Mouse (Mus musculus): Measurements from ENCODE around the gene Fbxo2. TPM values are rescaled to one million over a fixed set of nuclear protein-coding genes. Genes with fewer than 3 reads are reported as not detected.
"Not testable (repeated sequence)": the region's sequence is repeated elsewhere in the genome, so short reads cannot be mapped to it uniquely, and the experiment has no call there.

Gene Fbxo2
- polyA plus RNA-seq, 1 experiment from 2014 or later = 5.5 TPM

- WGBS = 8% methylated on average over 17 of the region's 17 CpGs
- peaks cover 92% of the 10 kb centered on the region for H3K27me3 ChIP-seq
- H3K4me2 ChIP-seq (replicated peaks) = no peak overlapping the region
- H3K27ac ChIP-seq = no peak overlapping the region
- ATAC-seq (ENCODE audit: low FRiP score, low read depth) = no peak
- no peak overlapping the region for H3K9ac ChIP-seq
- H3K4me3 ChIP-seq = no peak overlapping the region
- H3K4me1 ChIP-seq = peaks cover 37% of the 10 kb centered on the region
- H3K36me3 ChIP-seq = no peaks in the 10 kb centered on the region
- no peaks in the 10 kb centered on the region for H3K9me3 ChIP-seq
Measured at GRCm38 (mm10) chr4:148165551-148165950, 5.1 kb downstream of the Fbxo2 start.

GRCm38 (mm10) chr4:148166431-148166830 lies 6.0 kb downstream of the Fbxo2 start:
- H3K9me3 ChIP-seq = no peaks in the 10 kb centered on the region
- ATAC-seq (ENCODE audit: low FRiP score, low read depth) = no peak
- 0 out of 2 replicates have a peak overlapping the region, but pooled peaks have one; percentile 19 for H3K4me3 ChIP-seq
- 5% methylated on average over 10 of the region's 10 CpGs for WGBS
- H3K36me3 ChIP-seq = no peaks in the 10 kb centered on the region
- no peak overlapping the region for H3K27ac ChIP-seq
- H3K27me3 ChIP-seq = peaks cover 90% of the 10 kb centered on the region
- H3K4me1 ChIP-seq = peaks cover 28% of the 10 kb centered on the region
- H3K9ac ChIP-seq = peak overlapping the region; percentile 25; the same call in 1 of the 2 replicates
- H3K4me2 ChIP-seq (replicated peaks) = peak overlapping the region; percentile 44

- Histone ChIP-seq H3K27ac (no peak overlapping the region), H3K9me3 (no peaks in the 10 kb centered on the region), H3K4me3 (0 out of 2 replicates have a peak overlapping the region, but pooled peaks have one; percentile 19), H3K9ac (no peak overlapping the region), H3K27me3 (peaks cover 90% of the 10 kb centered on the region), H3K4me2 (replicated peaks) (peak overlapping the region; percentile 44), H3K36me3 (no peaks in the 10 kb centered on the region), H3K4me1 (peaks cover 28% of the 10 kb centered on the region)
- 20% methylated on average over 4 of the region's 4 CpGs for whole genome bisulfite sequencing
- no peak for ATAC-seq (ENCODE audit: low FRiP score, low read depth)
Measured at GRCm38 (mm10) chr4:148166986-148167385, 6.6 kb downstream of the Fbxo2 start.

GRCm38 (mm10) chr4:148168287-148168686 lies 7.9 kb downstream of the Fbxo2 start:
- H3K27me3 ChIP-seq = peaks cover 90% of the 10 kb centered on the region
- H3K9me3 ChIP-seq = no peaks in the 10 kb centered on the region
- WGBS = 23% methylated on average over 7 of the region's 7 CpGs
- ATAC-seq (ENCODE audit: low FRiP score, low read depth) = no peak
- H3K9ac ChIP-seq = no peak overlapping the region
- H3K4me2 ChIP-seq (replicated peaks) = no peak overlapping the region
- H3K36me3 ChIP-seq = no peaks in the 10 kb centered on the region
- H3K4me1 ChIP-seq = peaks cover 28% of the 10 kb centered on the region
- no peak overlapping the region for H3K4me3 ChIP-seq
- H3K27ac ChIP-seq = no peak overlapping the region

GRCm38 (mm10) chr4:148169586-148169985 lies 9.2 kb downstream of the Fbxo2 start:
- 21% methylated on average over 15 of the region's 15 CpGs for WGBS
- no peak for ATAC-seq (ENCODE audit: low FRiP score, low read depth)

GRCm38 (mm10) chr4:148170842-148171241 lies 10.4 kb downstream of the Fbxo2 start:
- Histone ChIP-seq H3K27ac (no peak overlapping the region), H3K36me3 (no peaks in the 10 kb centered on the region), H3K9me3 (no peaks in the 10 kb centered on the region), H3K4me1 (peaks cover 18% of the 10 kb centered on the region), H3K27me3 (peaks cover 90% of the 10 kb centered on the region), H3K4me2 (replicated peaks) (no peak overlapping the region), H3K9ac (no peak overlapping the region), H3K4me3 (no peak overlapping the region)
- ATAC-seq (ENCODE audit: low FRiP score, low read depth) = no peak
- WGBS = 0% methylated on average over 2 of the region's 2 CpGs

More at GRCm38 (mm10) chr4:148169586-148169985, 9.2 kb downstream of the Fbxo2 start:
- no peak overlapping the region for H3K4me3 ChIP-seq
- H3K9me3 ChIP-seq = no peaks in the 10 kb centered on the region
- no peaks in the 10 kb centered on the region for H3K36me3 ChIP-seq
- peaks cover 27% of the 10 kb centered on the region for H3K4me1 ChIP-seq
- no peak overlapping the region for H3K9ac ChIP-seq
- no peak overlapping the region for H3K27ac ChIP-seq
- no peak overlapping the region for H3K4me2 ChIP-seq (replicated peaks)
- peaks cover 90% of the 10 kb centered on the region for H3K27me3 ChIP-seq

GRCm38 (mm10) chr4:148171261-148171660 lies 10.8 kb downstream of the Fbxo2 start:
- WGBS = 55% methylated on average over 3 of the region's 3 CpGs
- Histone ChIP-seq H3K4me1 (peaks cover 14% of the 10 kb centered on the region), H3K4me3 (no peak overlapping the region), H3K9ac (no peak overlapping the region), H3K36me3 (no peaks in the 10 kb centered on the region), H3K9me3 (no peaks in the 10 kb centered on the region), H3K4me2 (replicated peaks) (no peak overlapping the region), H3K27ac (no peak overlapping the region), H3K27me3 (peaks cover 90% of the 10 kb centered on the region)
- no peak for ATAC-seq (ENCODE audit: low FRiP score, low read depth)

GRCm38 (mm10) chr4:148173811-148174494 lies 13.5 kb downstream of the Fbxo2 start:
- WGBS = under 1% methylated on average over 30 of the region's 30 CpGs
- peak overlapping the region; percentile 45 for H3K4me2 ChIP-seq (replicated peaks)

GRCm38 (mm10) chr4:148174495-148174862 lies 14.1 kb downstream of the Fbxo2 start:
- H3K4me3 ChIP-seq = no peak overlapping the region
- peaks cover 93% of the 10 kb centered on the region for H3K27me3 ChIP-seq
- H3K9ac ChIP-seq = no peak overlapping the region
- H3K27ac ChIP-seq = no peak overlapping the region
- H3K9me3 ChIP-seq = no peaks in the 10 kb centered on the region
- peaks cover 7% of the 10 kb centered on the region for H3K4me1 ChIP-seq
- 16% methylated on average over 12 of the region's 12 CpGs for WGBS
- ATAC-seq (ENCODE audit: low FRiP score, low read depth) = no peak
- H3K36me3 ChIP-seq = no peaks in the 10 kb centered on the region
- peak overlapping the region; percentile 45; the same call in 1 of the 2 replicates for H3K4me2 ChIP-seq (replicated peaks)

More at GRCm38 (mm10) chr4:148173811-148174494, 13.5 kb downstream of the Fbxo2 start:
- H3K4me1 ChIP-seq = peaks cover 7% of the 10 kb centered on the region
- peaks cover 91% of the 10 kb centered on the region for H3K27me3 ChIP-seq
- no peaks in the 10 kb centered on the region for H3K9me3 ChIP-seq
- no peaks in the 10 kb centered on the region for H3K36me3 ChIP-seq
- ATAC-seq (ENCODE audit: low FRiP score, low read depth) = no peak
- no peak overlapping the region; the same call in 1 of the 2 replicates for H3K9ac ChIP-seq
- H3K4me3 ChIP-seq = peak overlapping the region; percentile 22
- no peak overlapping the region for H3K27ac ChIP-seq

GRCm38 (mm10) chr4:148176603-148177002 lies 16.2 kb downstream of the Fbxo2 start:
- H3K27me3 ChIP-seq = peaks cover 77% of the 10 kb centered on the region
- WGBS = 72% methylated on average over 5 of the region's 6 CpGs

GRCm38 (mm10) chr4:148177716-148178115 lies 17.3 kb downstream of the Fbxo2 start:
- Histone ChIP-seq H3K9me3 (no peaks in the 10 kb centered on the region), H3K27me3 (peaks cover 69% of the 10 kb centered on the region), H3K4me3 (no peak overlapping the region), H3K9ac (no peak overlapping the region), H3K4me2 (replicated peaks) (no peak overlapping the region), H3K4me1 (peaks cover 7% of the 10 kb centered on the region), H3K36me3 (no peaks in the 10 kb centered on the region), H3K27ac (no peak overlapping the region)
- ATAC-seq (ENCODE audit: low FRiP score, low read depth) = no peak

More at GRCm38 (mm10) chr4:148176603-148177002, 16.2 kb downstream of the Fbxo2 start:
- H3K4me2 ChIP-seq (replicated peaks); H3K4me3 ChIP-seq; H3K27ac ChIP-seq; H3K9ac ChIP-seq; H3K4me1 ChIP-seq; ATAC-seq (ENCODE audit: low FRiP score, low read depth); H3K36me3 ChIP-seq; H3K9me3 ChIP-seq: not testable (repeated sequence)

- Histone ChIP-seq H3K27me3 (peaks cover 43% of the 10 kb centered on the region), H3K9me3 (no peaks in the 10 kb centered on the region), H3K27ac (no peak overlapping the region), H3K36me3 (no peaks in the 10 kb centered on the region), H3K4me2 (replicated peaks) (no peak overlapping the region), H3K4me3 (no peak overlapping the region), H3K9ac (no peak overlapping the region), H3K4me1 (peaks cover 8% of the 10 kb centered on the region)
- 87% methylated on average over 12 of the region's 12 CpGs for WGBS
- ATAC-seq (ENCODE audit: low FRiP score, low read depth) = no peak
Measured at GRCm38 (mm10) chr4:148181483-148181882, 21.1 kb downstream of the Fbxo2 start.

- ATAC-seq (ENCODE audit: low FRiP score, low read depth) = no peak
- peaks cover 8% of the 10 kb centered on the region for H3K4me1 ChIP-seq
- H3K9me3 ChIP-seq = no peaks in the 10 kb centered on the region
- H3K36me3 ChIP-seq = no peaks in the 10 kb centered on the region
- 21% methylated on average over 8 of the region's 8 CpGs for WGBS
- no peak overlapping the region for H3K4me2 ChIP-seq (replicated peaks)
- no peak overlapping the region for H3K27ac ChIP-seq
- H3K9ac ChIP-seq = no peak overlapping the region
- no peak overlapping the region for H3K4me3 ChIP-seq
- peaks cover 36% of the 10 kb centered on the region for H3K27me3 ChIP-seq
Measured at GRCm38 (mm10) chr4:148182363-148182762, 21.9 kb downstream of the Fbxo2 start.
